Mouse (Mus musculus) erythroblast, embryonic 14.5 days (primary cell): ENCODE results near the gene Ahnak. TPM values are rescaled to one million over a fixed set of nuclear protein-coding genes. Genes with fewer than 3 reads are reported as not detected.

Experiments used
- H3K27me3 ChIP-seq: 2 replicates; pipeline ENCODE4 v1.6.1; 2012; ENCODE audit warnings: inconsistent platforms; ENCODE audit not compliant: control insufficient read depth
- H3K36me3 ChIP-seq: 2 replicates; pipeline ENCODE4 v1.6.1; 2012; ENCODE audit warnings: mild to moderate bottlenecking, inconsistent platforms; ENCODE audit not compliant: control insufficient read depth
- H3K4me1 ChIP-seq: 2 replicates; pipeline ENCODE4 v1.6.1; 2012; ENCODE audit warnings: inconsistent platforms; ENCODE audit not compliant: control insufficient read depth
- H3K4me3 ChIP-seq: replicated peaks from 2 replicates; pipeline ENCODE3; 2012; ENCODE audit warnings: moderate library complexity, mild to moderate bottlenecking, inconsistent platforms
- H3K9me3 ChIP-seq: 2 replicates; pipeline ENCODE4 v1.6.1; 2012; ENCODE audit warnings: low read length, inconsistent platforms, mixed read lengths; ENCODE audit not compliant: control insufficient read depth
- GATA1 ChIP-seq: IDR thresholded peaks from 2 replicates; pipeline ENCODE4 v1.6.1; 2012; ENCODE audit warnings: low read length, inconsistent platforms, mixed read lengths
- TAL1 ChIP-seq: IDR thresholded peaks from 3 replicates; pipeline ENCODE4 v1.6.1; 2012; ENCODE audit warnings: low read length, inconsistent platforms, mixed read lengths
- polyA plus RNA-seq: library from polyadenylated mRNA; stranded (reverse); fragments of >175 nt; gene quantifications from 2 replicates; pipeline ENCODE4 v1.2.3, GENCODE M21; 2012

Gene Ahnak
- polyA plus RNA-seq, 1 experiment: 0.01 TPM

GRCm38 (mm10) chr19:9106096-9106495, 117.0 kb downstream of the Ahnak start:
- peaks cover 3% of the 10 kb centered on the region; the same call in 1 of the 2 replicates for H3K4me1 ChIP-seq
- TF ChIP-seq TAL1: no peak
- no peak for TF ChIP-seq GATA1
- no peaks in the 10 kb centered on the region for H3K36me3 ChIP-seq
- H3K27me3 ChIP-seq: no peaks in the 10 kb centered on the region
- H3K4me3 ChIP-seq: no peak overlapping the region
- no peaks in the 10 kb centered on the region for H3K9me3 ChIP-seq

- H3K36me3 ChIP-seq: no peaks in the 10 kb centered on the region
- no peaks in the 10 kb centered on the region for H3K27me3 ChIP-seq
- no peak overlapping the region for H3K4me3 ChIP-seq
- H3K9me3 ChIP-seq: no peaks in the 10 kb centered on the region
- H3K4me1 ChIP-seq: peaks cover 3% of the 10 kb centered on the region; the same call in 1 of the 2 replicates
- TF ChIP-seq TAL1: no peak
- TF ChIP-seq GATA1: no peak
These were observed 117.8 kb downstream of the Ahnak start for GRCm38 (mm10) chr19:9106751-9107378.

GRCm38 (mm10) chr19:9107379-9107755, 118.3 kb downstream of the Ahnak start:
- Histone ChIP-seq H3K27me3 (no peaks in the 10 kb centered on the region), H3K4me3 (no peak overlapping the region), H3K4me1 (peaks cover 3% of the 10 kb centered on the region; the same call in 1 of the 2 replicates), H3K36me3 (peaks cover 3% of the 10 kb centered on the region), H3K9me3 (no peaks in the 10 kb centered on the region)
- TF ChIP-seq TAL1: no peak
- no peak for TF ChIP-seq GATA1

GRCm38 (mm10) chr19:9108536-9108935, 119.5 kb downstream of the Ahnak start:
- H3K4me1 ChIP-seq: peaks cover 3% of the 10 kb centered on the region; the same call in 1 of the 2 replicates
- peaks cover 14% of the 10 kb centered on the region for H3K36me3 ChIP-seq
- no peak overlapping the region for H3K4me3 ChIP-seq
- no peak for TF ChIP-seq TAL1
- no peak for TF ChIP-seq GATA1
- H3K27me3 ChIP-seq: no peaks in the 10 kb centered on the region
- H3K9me3 ChIP-seq: no peaks in the 10 kb centered on the region

GRCm38 (mm10) chr19:9110182-9110869, 121.2 kb downstream of the Ahnak start:
- no peak overlapping the region for H3K4me3 ChIP-seq
- TF ChIP-seq TAL1 (no peak), GATA1 (no peak)

GRCm38 (mm10) chr19:9112043-9112442, 123.0 kb downstream of the Ahnak start:
- no peaks in the 10 kb centered on the region for H3K27me3 ChIP-seq
- H3K9me3 ChIP-seq: no peaks in the 10 kb centered on the region
- no peaks in the 10 kb centered on the region; the same call in 1 of the 2 replicates for H3K4me1 ChIP-seq
- TF ChIP-seq TAL1 (no peak), GATA1 (no peak)
- peaks cover 35% of the 10 kb centered on the region for H3K36me3 ChIP-seq
- H3K4me3 ChIP-seq: no peak overlapping the region

More at GRCm38 (mm10) chr19:9110182-9110869, 121.2 kb downstream of the Ahnak start:
- Histone ChIP-seq H3K9me3 (no peaks in the 10 kb centered on the region), H3K27me3 (no peaks in the 10 kb centered on the region), H3K36me3 (peaks cover 28% of the 10 kb centered on the region), H3K4me1 (peaks cover 3% of the 10 kb centered on the region; the same call in 1 of the 2 replicates)

GRCm38 (mm10) chr19:9116268-9116667, 127.2 kb downstream of the Ahnak start:
- H3K4me1 ChIP-seq: no peaks in the 10 kb centered on the region
- no peak overlapping the region for H3K4me3 ChIP-seq
- H3K9me3 ChIP-seq: no peaks in the 10 kb centered on the region
- no peak for TF ChIP-seq TAL1
- TF ChIP-seq GATA1: no peak
- no peaks in the 10 kb centered on the region for H3K27me3 ChIP-seq
- H3K36me3 ChIP-seq: peaks cover 44% of the 10 kb centered on the region

GRCm38 (mm10) chr19:9117275-9117674, 128.2 kb downstream of the Ahnak start:
- Histone ChIP-seq H3K36me3 (peaks cover 41% of the 10 kb centered on the region), H3K4me3 (no peak overlapping the region), H3K4me1 (no peaks in the 10 kb centered on the region), H3K27me3 (no peaks in the 10 kb centered on the region), H3K9me3 (no peaks in the 10 kb centered on the region)
- no peak for TF ChIP-seq TAL1
- no peak for TF ChIP-seq GATA1

- Histone ChIP-seq H3K36me3 (peaks cover 20% of the 10 kb centered on the region), H3K9me3 (no peaks in the 10 kb centered on the region), H3K4me3 (no peak overlapping the region), H3K4me1 (no peaks in the 10 kb centered on the region), H3K27me3 (no peaks in the 10 kb centered on the region)
- no peak for TF ChIP-seq GATA1
- TF ChIP-seq TAL1: no peak
These were observed 130.8 kb downstream of the Ahnak start for GRCm38 (mm10) chr19:9119655-9120425.
